Mouse (Mus musculus): ENCODE measurements around the gene Cacng5. TPM values are rescaled to one million over a fixed set of nuclear protein-coding genes. Genes with fewer than 3 reads are reported as not detected.

The Cacng5 gene
- polyA plus RNA-seq (2012; rRNA removed), result 0.10 TPM in 2 replicates
- 0.04 and 0.10 TPM in 2 replicates for polyA plus RNA-seq (2014; fragmentation: Nextera tagmentation; extraction: Ambion mirVana)

GRCm38 (mm10) chr11:107914634-107915226 is at the start of gene Cacng5:
TSS of gene Cacng5 (minus strand) at chr11:107915055.
- Histone ChIP-seq H3K9ac (ENCODE audit: low read depth, low read length, severe bottlenecking) (no peak within 1 kb of the TSS), H3K27ac (replicated peaks; ENCODE audit: low read depth, low read length) (no peak within 1 kb of the TSS), H3K4me1 (ENCODE audit: control insufficient read depth, insufficient read depth, low read length) (no peaks in the 10 kb centered on the region), H3K4me2 (replicated peaks; ENCODE audit: low read depth, low read length, severe bottlenecking) (peak within 1 kb of the TSS; percentile 45), H3K9me3 (ENCODE audit: control insufficient read depth, low read length) (no peaks in the 10 kb centered on the region), H3K36me3 (ENCODE audit: control insufficient read depth, insufficient read depth, low read length) (no peaks in the 10 kb centered on the region), H3K4me3 (replicated peaks; ENCODE audit: low read length) (peak within 1 kb of the TSS; percentile 26), H3K27me3 (ENCODE audit: control insufficient read depth, insufficient read depth, low read length) (peaks cover 16% of the 10 kb centered on the region)
- WGBS, result 7% methylated on average over 35 of the region's 36 CpGs
- ATAC-seq (ENCODE audit: low FRiP score, low read depth), result no peak
- no peak for TF ChIP-seq POLR2A (IDR thresholded peaks at IDR 0.05; ENCODE audit: borderline replicate concordance, extremely low read depth, insufficient read depth, insufficient read length)
- no peak for DNase-seq (ENCODE audit: low spot score)

GRCm38 (mm10) chr11:107957566-107958350 is 42.9 kb upstream of the Cacng5 start:
- H3K9ac ChIP-seq (ENCODE audit: low read depth, low read length, severe bottlenecking), result no peak overlapping the region
- H3K4me1 ChIP-seq (ENCODE audit: control insufficient read depth, insufficient read depth, low read length), result no peaks in the 10 kb centered on the region
- H3K27ac ChIP-seq (replicated peaks; ENCODE audit: low read depth, low read length), result no peak overlapping the region
- WGBS, result 67% methylated on average over 13 of the region's 13 CpGs
- no peak overlapping the region for H3K4me2 ChIP-seq (replicated peaks; ENCODE audit: low read depth, low read length, severe bottlenecking)
- no peaks in the 10 kb centered on the region for H3K27me3 ChIP-seq (ENCODE audit: control insufficient read depth, insufficient read depth, low read length)
- no peak for ATAC-seq (ENCODE audit: low FRiP score, low read depth)
- H3K9me3 ChIP-seq (ENCODE audit: control insufficient read depth, low read length), result no peaks in the 10 kb centered on the region
- no peak for DNase-seq (ENCODE audit: low spot score)
- H3K4me3 ChIP-seq (replicated peaks; ENCODE audit: low read length), result no peak overlapping the region
- TF ChIP-seq POLR2A (IDR thresholded peaks at IDR 0.05; ENCODE audit: borderline replicate concordance, extremely low read depth, insufficient read depth, insufficient read length), result no peak
- 0 out of 2 replicates have a peak, but pooled peaks cover 9% of the 10 kb centered on the region for H3K36me3 ChIP-seq (ENCODE audit: control insufficient read depth, insufficient read depth, low read length)

GRCm38 (mm10) chr11:107955191-107956062 is 40.6 kb upstream of the Cacng5 start:
- no peak overlapping the region for H3K9ac ChIP-seq (ENCODE audit: low read depth, low read length, severe bottlenecking)
- DNase-seq (ENCODE audit: low spot score) (no peak), ATAC-seq (ENCODE audit: low FRiP score, low read depth) (no peak)
- no peak overlapping the region for H3K4me2 ChIP-seq (replicated peaks; ENCODE audit: low read depth, low read length, severe bottlenecking)
- no peak overlapping the region for H3K4me3 ChIP-seq (replicated peaks; ENCODE audit: low read length)
- H3K27me3 ChIP-seq (ENCODE audit: control insufficient read depth, insufficient read depth, low read length), result no peaks in the 10 kb centered on the region
- H3K9me3 ChIP-seq (ENCODE audit: control insufficient read depth, low read length), result no peaks in the 10 kb centered on the region
- TF ChIP-seq POLR2A (IDR thresholded peaks at IDR 0.05; ENCODE audit: borderline replicate concordance, extremely low read depth, insufficient read depth, insufficient read length), result no peak
- no peaks in the 10 kb centered on the region for H3K4me1 ChIP-seq (ENCODE audit: control insufficient read depth, insufficient read depth, low read length)
- 88% methylated on average over 10 of the region's 10 CpGs for WGBS
- H3K27ac ChIP-seq (replicated peaks; ENCODE audit: low read depth, low read length), result no peak overlapping the region
- peaks cover 7% of the 10 kb centered on the region; the same call in 1 of the 2 replicates for H3K36me3 ChIP-seq (ENCODE audit: control insufficient read depth, insufficient read depth, low read length)

- Histone ChIP-seq H3K9ac (ENCODE audit: low read depth, low read length, severe bottlenecking) (no peak overlapping the region), H3K9me3 (ENCODE audit: control insufficient read depth, low read length) (no peaks in the 10 kb centered on the region), H3K4me3 (replicated peaks; ENCODE audit: low read length) (no peak overlapping the region), H3K27me3 (ENCODE audit: control insufficient read depth, insufficient read depth, low read length) (no peaks in the 10 kb centered on the region), H3K4me2 (replicated peaks; ENCODE audit: low read depth, low read length, severe bottlenecking) (no peak overlapping the region), H3K36me3 (ENCODE audit: control insufficient read depth, insufficient read depth, low read length) (peaks cover 7% of the 10 kb centered on the region; the same call in 1 of the 2 replicates), H3K4me1 (ENCODE audit: control insufficient read depth, insufficient read depth, low read length) (no peaks in the 10 kb centered on the region), H3K27ac (replicated peaks; ENCODE audit: low read depth, low read length) (no peak overlapping the region)
- ATAC-seq (ENCODE audit: low FRiP score, low read depth) (no peak), DNase-seq (ENCODE audit: low spot score) (no peak)
- no peak for TF ChIP-seq POLR2A (IDR thresholded peaks at IDR 0.05; ENCODE audit: borderline replicate concordance, extremely low read depth, insufficient read depth, insufficient read length)
- WGBS, result 92% methylated on average over 11 of the region's 11 CpGs
Measured at GRCm38 (mm10) chr11:107951431-107951830, 36.6 kb upstream of the Cacng5 start.

GRCm38 (mm10) chr11:107950658-107951057 is 35.8 kb upstream of the Cacng5 start:
- no peaks in the 10 kb centered on the region for H3K27me3 ChIP-seq (ENCODE audit: control insufficient read depth, insufficient read depth, low read length)
- H3K4me2 ChIP-seq (replicated peaks; ENCODE audit: low read depth, low read length, severe bottlenecking), result no peak overlapping the region
- H3K9me3 ChIP-seq (ENCODE audit: control insufficient read depth, low read length), result no peaks in the 10 kb centered on the region
- no peak overlapping the region for H3K27ac ChIP-seq (replicated peaks; ENCODE audit: low read depth, low read length)
- WGBS, result 89% methylated on average over 4 of the region's 4 CpGs
- peaks cover 11% of the 10 kb centered on the region; the same call in 1 of the 2 replicates for H3K36me3 ChIP-seq (ENCODE audit: control insufficient read depth, insufficient read depth, low read length)
- H3K4me1 ChIP-seq (ENCODE audit: control insufficient read depth, insufficient read depth, low read length), result no peaks in the 10 kb centered on the region
- DNase-seq (ENCODE audit: low spot score) (no peak), ATAC-seq (ENCODE audit: low FRiP score, low read depth) (no peak)
- H3K9ac ChIP-seq (ENCODE audit: low read depth, low read length, severe bottlenecking), result no peak overlapping the region
- no peak for TF ChIP-seq POLR2A (IDR thresholded peaks at IDR 0.05; ENCODE audit: borderline replicate concordance, extremely low read depth, insufficient read depth, insufficient read length)
- no peak overlapping the region for H3K4me3 ChIP-seq (replicated peaks; ENCODE audit: low read length)
